Mouse (Mus musculus) adrenal gland, adult 2 months (tissue): ENCODE data around the gene Prrc2c. TPM values are rescaled to one million over a fixed set of nuclear protein-coding genes. Genes with fewer than 3 reads are reported as not detected.
"Not testable (repeated sequence)": the region's sequence is repeated elsewhere in the genome, so short reads cannot be mapped to it uniquely, and the experiment has no call there.

ENCODE experiments used
- DNase-seq: peaks from one replicate; pipeline ENCODE4 v3.0.0; 2021
- long read RNA-seq: library from polyadenylated mRNA; stranded (forward); transcript quantifications from one replicate; pipeline ENCODE4 v2.0.0, GENCODE M21; 2021
- polyA plus RNA-seq: library from polyadenylated mRNA; depleted of rRNA; stranded (reverse); fragments of >200 nt; gene quantifications from 2 replicates; pipeline ENCODE4 v1.2.3, GENCODE M21; 2012; rRNA removed
- total RNA-seq, 2 experiments: library from RNA; stranded (reverse); gene quantifications; 2 replicates each; pipeline ENCODE4 v1.2.3; 2021

Prrc2c gene
- total RNA-seq = 100 to 1,000 TPM in 1 of 2 experiments, 10 to 100 TPM in 1; 92.4 to 229 TPM
- 27.8 and 43.9 TPM in 2 replicates for polyA plus RNA-seq
- long read RNA-seq, partial matches to known transcripts = 0 of 3 reads
- long read RNA-seq, other reads (novel, unspliced or antisense) = 3 of 3 reads

DNA sequence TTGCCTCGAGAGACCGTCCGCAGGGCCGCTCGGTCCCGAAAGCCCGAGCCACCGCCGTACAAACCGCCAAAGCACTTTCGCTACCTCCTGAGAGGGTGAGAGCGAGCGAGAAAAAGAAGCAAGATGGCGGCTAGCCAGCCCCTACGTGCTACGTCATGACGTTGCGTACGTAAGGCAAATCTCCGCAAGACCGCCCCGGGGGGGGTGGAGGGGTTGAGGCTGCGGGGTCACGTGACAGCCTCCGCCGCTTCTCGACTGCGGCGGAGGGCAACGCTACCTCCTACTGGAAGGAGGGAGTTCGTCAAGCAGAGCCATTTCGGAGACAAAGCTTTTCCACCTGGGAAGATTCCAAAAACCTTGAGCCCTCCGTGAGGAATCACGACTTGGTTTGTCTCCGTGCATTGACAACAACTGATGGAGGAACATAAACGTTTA, at the start of gene Prrc2c:
Gene Prrc2c (minus strand): TSS at position 156 of the 435 bp plus-strand sequence.
- DNase-seq = peak; percentile 98

DNA sequence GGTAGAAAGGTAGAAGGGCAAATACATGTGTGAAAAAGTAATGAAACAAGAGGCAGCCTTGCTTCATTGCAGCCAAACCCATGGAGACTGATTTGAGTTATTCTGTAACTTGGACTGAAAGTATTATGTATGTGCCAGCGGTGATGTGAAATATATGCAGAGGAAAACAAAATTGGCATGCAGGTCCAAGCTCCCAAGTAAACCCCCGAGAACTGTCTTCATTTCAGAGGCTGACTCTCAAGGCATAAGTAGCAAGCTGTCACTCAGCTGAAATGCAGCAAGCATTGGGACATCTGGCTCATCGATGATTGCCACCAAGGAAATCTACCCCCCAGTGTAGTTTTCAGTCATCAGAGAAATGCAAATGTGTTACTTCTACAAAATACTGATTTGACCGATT, 44.9 kb upstream of the Prrc2c start:
- no peak for DNase-seq

DNA sequence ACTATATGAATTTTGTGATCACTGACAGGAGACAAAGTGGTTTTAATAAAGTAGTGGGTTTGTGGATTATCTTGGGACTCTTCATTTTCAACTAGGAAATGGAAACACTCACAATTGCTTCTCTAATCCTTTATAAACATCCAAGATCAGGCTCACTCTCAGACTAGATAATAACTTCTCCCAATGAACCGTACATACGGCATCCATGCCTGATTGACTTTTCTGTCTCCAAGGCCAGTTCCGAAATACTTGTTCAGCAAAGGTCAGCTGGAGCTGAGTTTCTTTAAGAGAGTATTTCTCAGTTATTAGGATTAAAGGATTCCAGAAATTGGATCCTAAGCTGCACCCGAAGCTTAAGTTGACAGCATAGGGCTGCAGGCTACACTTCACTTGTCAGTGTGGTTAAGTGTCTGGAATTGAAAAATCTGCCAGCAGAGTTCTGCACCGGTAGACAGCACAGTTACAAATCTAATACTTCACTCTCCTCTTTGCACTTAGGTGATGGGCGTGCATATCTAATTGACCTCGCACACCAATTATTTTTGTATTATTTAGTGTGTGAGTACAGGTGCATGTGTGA, 43.4 kb upstream of the Prrc2c start:
- DNase-seq = no peak

GRCm38 (mm10) chr1:162781035-162781434, 40.7 kb upstream of the Prrc2c start:
- not testable (repeated sequence) for DNase-seq

GRCm38 (mm10) chr1:162777943-162778538, 37.7 kb upstream of the Prrc2c start:
- DNase-seq = no peak

- DNase-seq = peak; percentile 54
Measured at GRCm38 (mm10) chr1:162773661-162774060, 33.3 kb upstream of the Prrc2c start.

- no peak for DNase-seq
Measured at GRCm38 (mm10) chr1:162771617-162772360, 31.4 kb upstream of the Prrc2c start.

DNA sequence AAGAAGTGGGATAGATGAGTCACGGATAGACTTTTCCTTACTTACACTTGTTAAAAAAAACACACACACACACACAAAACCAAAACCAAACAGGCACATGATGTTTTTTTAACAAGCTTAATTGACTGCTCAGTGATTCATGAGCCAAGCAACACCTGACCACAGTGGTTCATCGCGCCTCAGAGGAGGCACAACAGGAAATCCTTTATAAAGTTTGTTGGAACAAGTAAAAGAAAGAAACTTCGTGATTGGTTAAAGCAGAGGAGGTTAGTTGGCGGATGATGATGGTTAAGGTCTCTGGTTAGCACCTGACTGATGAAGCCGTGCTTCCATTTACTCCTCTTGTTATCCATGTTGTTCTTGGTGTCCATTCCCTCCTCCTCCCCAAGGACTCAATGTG, 11.7 kb upstream of the Prrc2c start:
- no peak for DNase-seq

GRCm38 (mm10) chr1:162749607-162750006, 9.3 kb upstream of the Prrc2c start:
- DNase-seq = no peak

- no peak for DNase-seq
Measured at GRCm38 (mm10) chr1:162748761-162749160, 8.4 kb upstream of the Prrc2c start.

GRCm38 (mm10) chr1:162739831-162740394, 443 bp downstream of the Prrc2c start:
- DNase-seq = no peak

DNA sequence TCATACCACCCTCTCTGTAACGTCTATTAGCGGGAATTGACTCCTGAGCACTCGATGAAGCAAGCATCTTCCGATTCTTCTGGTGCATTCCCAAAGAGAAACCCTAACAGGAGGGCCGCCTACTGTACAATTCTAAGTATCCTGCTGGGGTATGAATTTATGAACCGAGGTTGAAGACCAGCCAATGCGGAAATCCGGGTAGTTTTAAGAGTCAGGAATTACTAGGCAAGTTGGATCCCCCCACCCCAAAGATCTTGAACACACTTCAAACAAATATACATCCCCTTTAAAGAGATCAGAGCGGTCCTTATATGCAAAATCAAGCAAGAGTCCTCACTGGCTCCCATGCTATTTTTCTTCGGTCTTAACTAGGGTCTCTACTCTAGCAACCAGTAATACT, 950 bp downstream of the Prrc2c start:
- DNase-seq = peak; percentile 40

DNA sequence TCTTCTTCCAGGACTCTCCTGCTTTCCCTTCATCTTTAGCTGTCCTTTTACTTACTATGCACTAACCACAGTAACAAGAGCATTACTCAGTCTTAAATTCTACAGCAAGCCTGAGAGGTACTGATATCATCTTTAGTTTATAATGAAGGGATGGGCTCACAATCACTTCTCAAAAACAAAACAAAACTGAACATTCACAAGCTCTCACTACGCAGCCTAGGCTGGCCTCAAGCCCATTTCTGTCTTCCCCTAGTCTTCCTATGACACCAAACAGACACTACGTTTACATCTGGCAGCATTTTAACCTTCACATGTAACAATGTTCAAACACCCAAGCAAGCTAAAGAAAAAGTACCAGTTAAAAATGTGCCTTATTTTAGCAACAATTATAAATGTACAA, 1.9 kb downstream of the Prrc2c start:
- DNase-seq = no peak

DNA sequence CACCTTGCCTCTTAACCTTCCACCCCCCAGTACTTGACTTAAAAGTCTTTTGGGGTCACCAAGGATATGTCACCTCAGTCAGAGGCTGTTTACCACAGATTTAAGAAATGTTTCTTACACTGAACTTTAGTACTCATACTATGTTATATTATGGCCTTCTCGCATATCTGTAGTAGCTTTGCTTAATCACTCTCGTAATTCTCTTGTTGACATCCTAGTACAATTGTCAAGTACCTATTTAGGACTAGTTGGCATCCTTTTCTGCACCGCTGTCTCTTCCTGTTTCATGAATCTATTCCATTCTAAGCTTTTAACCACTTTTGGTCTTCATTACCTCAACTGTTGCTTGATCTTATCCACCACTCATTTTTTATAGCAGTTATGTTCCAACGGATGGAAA, 5.3 kb downstream of the Prrc2c start:
- no peak for DNase-seq

- no peak for DNase-seq
Measured at GRCm38 (mm10) chr1:162734283-162734682, 6.1 kb downstream of the Prrc2c start.

DNA sequence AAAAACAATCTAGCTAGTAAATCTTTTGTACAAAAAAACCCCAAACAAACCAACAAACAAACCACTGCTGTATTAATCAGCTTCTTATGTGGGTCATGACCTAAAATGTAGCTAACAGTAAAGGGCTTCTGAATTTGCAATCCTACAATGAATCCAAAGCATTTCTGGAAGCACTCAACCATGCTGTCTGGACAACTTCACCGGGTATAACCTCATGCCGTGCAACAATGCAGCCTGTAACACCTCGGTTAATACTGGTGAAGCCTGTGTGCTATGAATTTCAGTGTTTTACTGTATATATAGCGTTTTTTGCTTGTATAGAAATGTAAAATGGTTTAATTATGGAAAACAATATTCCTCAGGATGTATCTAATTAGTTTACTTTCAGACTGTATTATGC, 8.3 kb downstream of the Prrc2c start:
- DNase-seq = no peak

DNA sequence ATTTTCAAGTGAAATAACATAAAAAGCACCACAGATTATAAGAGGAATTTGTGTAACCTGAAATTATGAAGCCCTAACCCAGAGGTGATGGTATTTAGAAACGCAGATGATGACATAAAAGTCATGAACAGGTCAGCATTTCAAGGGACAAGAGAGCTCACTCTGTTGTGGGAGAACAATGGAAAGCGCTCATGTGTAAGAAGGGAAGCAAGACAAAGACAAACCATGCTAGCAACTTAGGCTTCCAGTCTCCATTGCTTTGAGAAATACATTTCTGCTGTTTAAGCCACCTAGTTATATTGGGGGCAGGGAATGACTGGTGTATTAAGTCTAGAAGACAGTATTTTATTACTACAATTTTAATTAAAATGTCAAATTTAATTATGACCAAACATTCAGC, 10.9 kb downstream of the Prrc2c start:
- no peak for DNase-seq

DNA sequence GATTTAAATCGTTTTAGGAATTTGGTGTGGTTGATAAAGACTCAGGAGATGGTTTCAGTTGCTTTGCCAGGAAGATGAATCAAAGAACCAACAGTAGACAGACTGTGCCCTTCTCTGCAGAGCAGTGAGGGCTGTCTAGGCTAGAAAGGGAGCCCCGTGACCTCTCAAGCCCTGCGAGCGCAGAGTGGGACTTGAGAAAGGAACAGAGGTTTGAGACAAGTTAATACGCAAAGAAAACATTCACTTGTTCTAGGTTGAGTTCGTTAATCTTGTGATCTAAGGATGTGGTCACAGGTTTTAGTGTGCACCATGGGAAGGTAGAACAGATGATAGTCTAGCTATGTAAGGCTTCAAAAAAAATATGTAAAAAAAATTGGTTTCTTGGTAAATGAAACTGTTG, 12.4 kb downstream of the Prrc2c start:
- DNase-seq = no peak

GRCm38 (mm10) chr1:162723610-162724009, 16.7 kb downstream of the Prrc2c start:
- DNase-seq = no peak

DNA sequence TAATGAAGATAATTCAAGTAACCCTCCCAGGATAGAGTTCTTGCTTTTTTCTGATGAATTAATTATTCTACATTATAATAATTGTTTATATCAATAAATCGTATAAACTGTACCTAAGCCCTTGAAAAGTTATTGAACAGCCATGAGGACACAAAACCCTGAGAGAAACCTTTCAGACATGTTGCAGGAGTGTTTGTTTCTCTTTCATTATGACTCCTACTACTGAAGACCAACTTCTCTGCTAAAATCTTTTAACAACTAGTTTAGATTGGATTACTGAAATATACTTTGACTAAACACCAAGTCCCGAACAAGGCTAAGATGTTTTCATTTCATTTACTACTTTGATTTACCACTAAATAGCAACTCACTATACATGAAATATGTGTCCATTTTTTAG, 19.7 kb downstream of the Prrc2c start:
- DNase-seq = no peak

DNA sequence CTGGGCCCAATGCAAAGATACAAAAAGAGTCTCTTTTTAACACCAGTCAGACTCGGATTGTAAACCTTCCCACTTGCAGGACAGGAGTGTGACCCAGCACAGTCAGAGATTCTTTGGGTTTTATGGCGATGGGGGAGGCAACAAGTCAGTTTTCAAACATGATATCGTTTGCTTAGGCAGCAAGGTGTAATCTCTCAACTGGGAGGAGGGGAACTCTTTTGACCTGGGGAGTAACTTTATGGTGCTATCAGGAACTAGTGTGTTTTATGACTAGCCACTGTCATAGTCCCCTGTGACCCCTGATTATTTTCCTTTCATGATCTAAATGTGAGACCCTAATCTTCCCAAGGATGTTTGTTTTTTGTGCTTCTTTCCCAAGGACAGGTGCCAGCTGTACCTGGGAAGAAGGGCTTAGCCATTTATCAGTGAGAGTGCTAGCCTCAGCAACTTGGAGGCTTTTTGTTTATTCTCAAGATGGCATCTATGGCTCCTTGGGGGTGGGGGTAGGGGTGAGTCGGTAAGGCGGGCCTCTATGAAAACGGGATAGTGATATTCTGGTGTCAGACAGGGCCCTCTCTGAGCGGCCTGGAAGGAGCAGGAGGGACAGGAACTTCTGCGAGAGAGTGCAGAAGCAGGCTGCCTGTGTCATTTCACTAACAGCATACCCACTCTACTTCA, 39.8 kb downstream of the Prrc2c start:
- DNase-seq = no peak

- no peak for DNase-seq
Measured at GRCm38 (mm10) chr1:162697866-162698265, 42.5 kb downstream of the Prrc2c start.
